Mouse (Mus musculus) heart, adult 2 months (tissue): ENCODE results near the gene Olfr1446. TPM values are rescaled to one million over a fixed set of nuclear protein-coding genes. Genes with fewer than 3 reads are reported as not detected.

Experiments
- DNase-seq, 2 experiments: peaks; one replicate each; pipeline ENCODE4 v3.0.0; 2021
- H3K27ac ChIP-seq: fragments of 200-600 bp; 2 replicates; pipeline ENCODE4 v1.8.1; 2022
- H3K27me3 ChIP-seq: fragments of 200-500 bp; 2 replicates; pipeline ENCODE4 v1.6.1; 2012; ENCODE audit warnings: mild to moderate bottlenecking, low read length, inconsistent platforms, mixed read lengths; ENCODE audit not compliant: control insufficient read depth, insufficient read depth
- H3K36me3 ChIP-seq: fragments of 200-500 bp; 2 replicates; pipeline ENCODE4 v1.6.1; 2012; ENCODE audit warnings: low read length, inconsistent platforms; ENCODE audit not compliant: control insufficient read depth, insufficient read depth
- H3K4me1 ChIP-seq: fragments of 200-500 bp; 2 replicates; pipeline ENCODE4 v1.6.1; 2011; ENCODE audit warnings: low read length; ENCODE audit not compliant: control insufficient read depth, insufficient read depth
- H3K4me3 ChIP-seq: fragments of 200-600 bp; 2 replicates; pipeline ENCODE4 v1.8.1; 2022
- H3K79me2 ChIP-seq: fragments of 200-500 bp; replicated peaks from 2 replicates; pipeline ENCODE4 v1.6.1; 2012; ENCODE audit warnings: mild to moderate bottlenecking, inconsistent platforms, low read length, moderate library complexity, mixed read lengths; ENCODE audit not compliant: control insufficient read depth, insufficient read depth
- H3K9ac ChIP-seq: fragments of 200-500 bp; 2 replicates; pipeline ENCODE4 v1.6.1; 2012; ENCODE audit warnings: low read depth, mild to moderate bottlenecking, control low read depth, inconsistent platforms, low read length, mixed read lengths
- CTCF ChIP-seq: fragments of 200-600 bp; IDR thresholded peaks from 2 replicates; pipeline ENCODE4 v1.8.1; 2022; ENCODE audit warnings: antibody characterized with exemption, mild to moderate bottlenecking, moderate library complexity
- EP300 ChIP-seq: fragments of 200-500 bp; IDR thresholded peaks from 2 replicates; pipeline ENCODE4 v1.6.1; 2011; ENCODE audit warnings: low read depth, low read length, control low read depth; ENCODE audit not compliant: insufficient read depth
- POLR2A ChIP-seq: fragments of 200-500 bp; IDR thresholded peaks from 2 replicates; pipeline ENCODE4 v1.6.1; 2011; ENCODE audit warnings: mild to moderate bottlenecking, low read depth, low read length, control low read depth; ENCODE audit not compliant: insufficient read depth
- WGBS: fragments of 180-500 bp; shearing (Covaris S2); methylation state at CpG from one replicate; pipeline ENCODE4 v1.1.7; 2018; 5-methylcytosine and 5-hydroxymethylcytosine counted together
- intact Hi-C: fragments of 180-260 bp; cut with DNase I; formaldehyde crosslinking; loops from one replicate; pipeline ENCODE4 v1.15.1; 2025
- long read RNA-seq: library from polyadenylated mRNA; stranded (forward); transcript quantifications from one replicate; pipeline ENCODE4 v2.0.0, GENCODE M21; 2021
- polyA plus RNA-seq: library from polyadenylated mRNA; depleted of rRNA; stranded (reverse); fragments of >200 nt; gene quantifications from 2 replicates; pipeline ENCODE4 v1.2.3, GENCODE M21; 2012; rRNA removed
- total RNA-seq, 2 experiments: library from RNA; stranded (reverse); gene quantifications; 2 replicates each; pipeline ENCODE4 v1.2.3; 2021

Olfr1446 gene
- total RNA-seq: not detected
- polyA plus RNA-seq: not detected in 2 replicates
- long read RNA-seq: 0 reads

DNA sequence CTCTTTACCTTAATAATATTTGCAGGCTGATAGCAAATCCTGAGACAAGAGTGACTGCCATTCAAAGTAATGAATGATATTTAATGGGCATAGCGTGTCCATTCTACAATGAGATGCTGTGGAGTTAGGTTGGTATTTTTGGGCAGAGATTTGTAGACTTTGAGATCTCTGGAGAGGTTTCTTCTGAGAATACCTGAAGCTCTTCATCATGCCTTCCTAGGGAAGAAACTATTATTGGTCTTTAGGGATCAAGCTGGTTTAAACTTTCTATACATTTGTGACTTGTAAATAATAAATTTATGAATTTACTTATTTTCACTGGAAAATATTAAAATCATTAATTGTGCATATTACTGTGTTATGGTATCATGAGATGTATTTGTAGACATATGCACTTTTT, at the start of gene Olfr1446:
TSS of gene Olfr1446 (minus strand) at position 101 of the 400 bp plus-strand sequence.
- Histone ChIP-seq H3K4me3 (no peak within 1 kb of the TSS), H3K9ac (no peak within 1 kb of the TSS), H3K36me3 (no peaks in the 10 kb centered on the region), H3K4me1 (no peaks in the 10 kb centered on the region), H3K27me3 (no peaks in the 10 kb centered on the region), H3K27ac (no peak within 1 kb of the TSS), H3K79me2 (no peaks in the 10 kb centered on the region)
- 61% methylated on average over 1 of the region's 1 CpGs for WGBS
- DNase-seq: no peak
- intact Hi-C loops: no loop called here
- TF ChIP-seq EP300 (no peak), CTCF (no peak), POLR2A (no peak)

DNA sequence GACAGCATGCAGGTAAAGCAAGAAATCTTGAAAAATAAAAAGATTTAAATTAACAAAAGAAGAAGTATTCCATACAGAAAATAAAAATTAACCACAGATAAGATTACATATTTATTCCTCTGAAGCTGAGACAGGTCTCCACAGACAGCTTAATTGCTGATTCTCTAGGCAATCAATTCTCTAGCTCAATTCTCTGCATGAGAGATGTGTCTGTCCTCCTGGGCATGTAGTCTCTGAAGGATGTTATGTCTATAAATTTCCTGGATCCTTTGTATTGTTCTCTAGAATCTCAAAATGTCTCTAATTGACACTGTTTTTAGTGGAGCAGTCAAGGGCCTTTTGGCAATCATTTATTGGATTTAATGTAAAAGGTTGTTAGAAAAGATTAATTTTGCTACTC, 37.2 kb upstream of the Olfr1446 start, which contains the start of gene Olfr1449:
TSS of gene Olfr1449 (plus strand) at position 301 of the 400 bp plus-strand sequence.
- Histone ChIP-seq H3K4me1 (no peaks in the 10 kb centered on the region), H3K27me3 (no peaks in the 10 kb centered on the region), H3K36me3 (no peaks in the 10 kb centered on the region), H3K27ac (no peak within 1 kb of the TSS), H3K4me3 (no peak within 1 kb of the TSS), H3K79me2 (no peaks in the 10 kb centered on the region), H3K9ac (no peak within 1 kb of the TSS)
- no peak for DNase-seq
- no peak for TF ChIP-seq EP300
- TF ChIP-seq CTCF: no peak
- TF ChIP-seq POLR2A: no peak
- intact Hi-C loops: no loop called here

DNA sequence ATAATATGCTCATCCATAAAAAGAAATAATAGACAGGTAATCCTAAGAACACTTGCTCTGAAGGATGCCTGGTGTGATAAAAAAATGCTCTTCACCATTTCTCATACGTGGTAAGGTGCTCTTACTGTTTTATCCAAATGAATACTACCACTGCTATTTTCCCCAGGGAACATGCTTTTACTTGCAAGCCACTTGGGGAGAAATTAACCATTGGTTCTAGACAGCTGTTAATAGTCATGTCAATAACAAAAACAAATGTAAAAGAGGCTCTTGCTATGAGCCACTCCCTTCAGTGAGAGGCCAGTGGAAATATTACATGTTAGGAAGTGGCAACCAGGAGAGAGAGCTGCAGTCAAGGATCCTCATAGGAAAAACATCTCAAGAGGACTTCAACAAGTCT, 31.0 kb upstream of the Olfr1446 start, which contains the start of gene Olfr1448:
TSS of gene Olfr1448 (minus strand) at position 101 of the 400 bp plus-strand sequence.
- Histone ChIP-seq H3K27ac (no peak within 1 kb of the TSS), H3K4me3 (no peak within 1 kb of the TSS), H3K79me2 (no peaks in the 10 kb centered on the region), H3K27me3 (no peaks in the 10 kb centered on the region), H3K36me3 (no peaks in the 10 kb centered on the region), H3K9ac (no peak within 1 kb of the TSS), H3K4me1 (no peaks in the 10 kb centered on the region)
- 56% methylated on average over 1 of the region's 1 CpGs for WGBS
- intact Hi-C loops: no loop called here
- DNase-seq: no peak
- TF ChIP-seq EP300 (no peak), POLR2A (no peak), CTCF (no peak)

DNA sequence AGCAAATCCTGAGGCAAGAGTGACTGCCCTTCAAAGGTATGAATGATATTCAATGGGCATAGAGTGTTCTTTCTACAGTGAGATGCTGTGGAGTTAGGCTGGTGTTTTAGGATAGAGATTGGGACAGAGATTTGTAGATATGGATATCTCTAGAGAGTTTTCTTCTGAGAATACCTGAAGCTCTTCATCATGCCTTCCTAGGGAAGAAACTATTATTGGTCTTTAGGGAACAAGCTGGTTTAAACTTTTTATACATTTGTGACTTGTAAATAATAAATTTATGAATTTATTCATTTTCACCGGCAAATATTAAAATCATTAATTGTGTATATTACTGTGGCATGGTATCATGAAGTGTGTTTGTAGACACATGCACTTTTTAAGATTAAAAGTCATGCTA, 10.3 kb upstream of the Olfr1446 start, which contains the start of gene Olfr1447:
TSS of gene Olfr1447 (minus strand) at position 101 of the 400 bp plus-strand sequence.
- intact Hi-C loops: no loop called here
- 87% methylated on average over 1 of the region's 1 CpGs for WGBS
- DNase-seq: no peak
- no peaks in the 10 kb centered on the region for H3K79me2 ChIP-seq
- H3K4me3 ChIP-seq: no peak within 1 kb of the TSS
- no peaks in the 10 kb centered on the region for H3K27me3 ChIP-seq
- H3K9ac ChIP-seq: no peak within 1 kb of the TSS
- no peaks in the 10 kb centered on the region for H3K4me1 ChIP-seq
- H3K36me3 ChIP-seq: no peaks in the 10 kb centered on the region
- no peak within 1 kb of the TSS for H3K27ac ChIP-seq
- no peak for TF ChIP-seq EP300
- no peak for TF ChIP-seq POLR2A
- TF ChIP-seq CTCF: no peak

DNA sequence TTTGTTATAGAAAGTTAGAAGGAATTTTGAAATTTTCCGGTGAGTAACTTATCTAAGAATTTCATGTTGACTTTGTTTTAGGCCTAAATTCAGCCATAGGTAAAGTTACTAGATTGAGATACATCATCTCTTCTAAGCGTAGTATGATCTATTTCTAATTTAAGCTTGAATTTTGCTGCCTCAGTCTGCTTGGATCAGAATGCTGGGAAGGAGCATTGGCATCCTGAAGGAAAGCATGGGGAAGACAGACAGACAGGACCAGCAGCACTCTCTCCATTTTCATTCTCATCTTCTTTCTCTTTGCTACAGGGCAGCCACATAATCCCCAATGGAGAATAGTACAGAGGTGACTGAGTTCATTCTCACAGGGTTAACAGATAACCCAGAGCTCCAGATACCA, 9.8 kb downstream of the Olfr1446 start, which contains the start of gene Olfr1445:
TSS of gene Olfr1445 (plus strand) at position 301 of the 400 bp plus-strand sequence.
- TF ChIP-seq CTCF (no peak), EP300 (no peak), POLR2A (no peak)
- Histone ChIP-seq H3K4me3 (no peak within 1 kb of the TSS), H3K4me1 (no peaks in the 10 kb centered on the region), H3K79me2 (no peaks in the 10 kb centered on the region), H3K27ac (no peak within 1 kb of the TSS), H3K36me3 (no peaks in the 10 kb centered on the region), H3K27me3 (no peaks in the 10 kb centered on the region), H3K9ac (no peak within 1 kb of the TSS)
- 68% methylated on average over 2 of the region's 2 CpGs for WGBS
- no peak for DNase-seq
- intact Hi-C loops: no loop called here

DNA sequence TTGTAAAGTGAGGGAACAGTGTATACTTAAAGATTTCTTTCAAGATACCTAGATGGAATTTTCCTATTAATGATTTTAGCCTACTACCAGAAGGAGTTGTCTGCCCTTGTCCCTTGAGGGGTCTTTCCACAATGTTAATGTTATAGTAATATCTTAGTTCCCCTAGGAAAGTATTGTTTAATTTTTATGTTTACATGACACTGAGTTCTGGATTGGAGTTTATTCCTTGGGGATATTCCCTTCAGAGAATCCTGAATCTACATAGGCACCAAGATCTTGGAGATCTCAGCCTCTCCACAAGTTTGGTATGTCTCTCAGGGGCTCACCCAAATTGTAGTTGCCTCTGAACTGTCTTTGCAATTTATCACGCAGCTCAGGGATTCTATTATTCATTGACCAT, 36.3 kb downstream of the Olfr1446 start, which contains the start of gene Olfr1444:
TSS of gene Olfr1444 (plus strand) at position 301 of the 400 bp plus-strand sequence.
- WGBS: 55% methylated on average over 1 of the region's 1 CpGs
- Histone ChIP-seq H3K27ac (no peak within 1 kb of the TSS), H3K36me3 (no peaks in the 10 kb centered on the region), H3K79me2 (no peaks in the 10 kb centered on the region), H3K4me3 (no peak within 1 kb of the TSS), H3K27me3 (no peaks in the 10 kb centered on the region), H3K4me1 (no peaks in the 10 kb centered on the region), H3K9ac (no peak within 1 kb of the TSS)
- intact Hi-C loops: no loop called here
- DNase-seq: no peak
- no peak for TF ChIP-seq EP300
- TF ChIP-seq POLR2A: no peak
- no peak for TF ChIP-seq CTCF
